Mouse (Mus musculus) liver, adult 2 months (tissue): ENCODE data around the gene Sort1. TPM values are rescaled to one million over a fixed set of nuclear protein-coding genes. Genes with fewer than 3 reads are reported as not detected.

ENCODE experiments used
- DNase-seq: peaks from one replicate; pipeline ENCODE4 v3.0.0-alpha.2; 2011; ENCODE audit warnings: low read depth, low spot score; ENCODE audit errors: extremely low read depth
- H3K27ac ChIP-seq: fragments of 200-500 bp; replicated peaks from 2 replicates; pipeline ENCODE4 v1.5.1; 2012; ENCODE audit warnings: low read depth, mild to moderate bottlenecking, control low read depth, inconsistent platforms, low read length; ENCODE audit not compliant: insufficient read depth
- H3K27me3 ChIP-seq: fragments of 200-500 bp; 2 replicates; pipeline ENCODE4 v1.6.1; 2012; ENCODE audit warnings: mild to moderate bottlenecking, moderate library complexity, low read length, inconsistent platforms; ENCODE audit not compliant: control insufficient read depth, insufficient read depth
- H3K36me3 ChIP-seq: fragments of 200-500 bp; 2 replicates; pipeline ENCODE4 v1.6.1; 2012; ENCODE audit warnings: low read length, inconsistent platforms; ENCODE audit not compliant: control insufficient read depth, insufficient read depth
- H3K4me1 ChIP-seq: fragments of 200-500 bp; 2 replicates; pipeline ENCODE4 v1.6.1; 2011; ENCODE audit warnings: low read length; ENCODE audit not compliant: control insufficient read depth, insufficient read depth
- H3K4me3 ChIP-seq: fragments of 200-500 bp; 2 replicates; pipeline ENCODE4 v1.5.1; 2011; ENCODE audit warnings: low read depth, mild to moderate bottlenecking, control low read depth, low read length, moderate library complexity; ENCODE audit not compliant: insufficient read depth
- H3K79me2 ChIP-seq: fragments of 200-500 bp; 2 replicates; pipeline ENCODE4 v1.6.1; 2012; ENCODE audit warnings: inconsistent platforms, mild to moderate bottlenecking, low read length, moderate library complexity; ENCODE audit not compliant: control insufficient read depth, insufficient read depth
- H3K9ac ChIP-seq: fragments of 200-500 bp; 2 replicates; pipeline ENCODE4 v1.6.1; 2012; ENCODE audit warnings: low read depth, mild to moderate bottlenecking, control low read depth, inconsistent platforms, low read length
- CTCF ChIP-seq: fragments of 200-500 bp; IDR thresholded peaks from 2 replicates; pipeline ENCODE4 v1.5.1; 2011; ENCODE audit warnings: low read depth, low read length, control low read depth
- POLR2A ChIP-seq: fragments of 200-500 bp; IDR thresholded peaks from 2 replicates; pipeline ENCODE4 v1.6.1; 2011; ENCODE audit warnings: low read length, control low read depth; ENCODE audit not compliant: insufficient read depth; ENCODE audit errors: extremely low read depth
- WGBS: fragments of 180-500 bp; shearing (Covaris S2); methylation state at CpG from one replicate; pipeline ENCODE4 v1.1.7; 2018; 5-methylcytosine and 5-hydroxymethylcytosine counted together
- polyA plus RNA-seq: library from polyadenylated mRNA; depleted of rRNA; stranded (reverse); fragments of >200 nt; gene quantifications from 2 replicates; pipeline ENCODE4 v1.2.3, GENCODE M21; 2012
- total RNA-seq: library from RNA; depleted of rRNA; stranded (reverse); fragments of >200 nt; gene quantifications from 2 replicates; pipeline ENCODE4 v1.2.3, GENCODE M21; 2014

The Sort1 gene
- total and polyA plus RNA-seq, 2 experiments, result 6.5 to 8.3 TPM

DNA sequence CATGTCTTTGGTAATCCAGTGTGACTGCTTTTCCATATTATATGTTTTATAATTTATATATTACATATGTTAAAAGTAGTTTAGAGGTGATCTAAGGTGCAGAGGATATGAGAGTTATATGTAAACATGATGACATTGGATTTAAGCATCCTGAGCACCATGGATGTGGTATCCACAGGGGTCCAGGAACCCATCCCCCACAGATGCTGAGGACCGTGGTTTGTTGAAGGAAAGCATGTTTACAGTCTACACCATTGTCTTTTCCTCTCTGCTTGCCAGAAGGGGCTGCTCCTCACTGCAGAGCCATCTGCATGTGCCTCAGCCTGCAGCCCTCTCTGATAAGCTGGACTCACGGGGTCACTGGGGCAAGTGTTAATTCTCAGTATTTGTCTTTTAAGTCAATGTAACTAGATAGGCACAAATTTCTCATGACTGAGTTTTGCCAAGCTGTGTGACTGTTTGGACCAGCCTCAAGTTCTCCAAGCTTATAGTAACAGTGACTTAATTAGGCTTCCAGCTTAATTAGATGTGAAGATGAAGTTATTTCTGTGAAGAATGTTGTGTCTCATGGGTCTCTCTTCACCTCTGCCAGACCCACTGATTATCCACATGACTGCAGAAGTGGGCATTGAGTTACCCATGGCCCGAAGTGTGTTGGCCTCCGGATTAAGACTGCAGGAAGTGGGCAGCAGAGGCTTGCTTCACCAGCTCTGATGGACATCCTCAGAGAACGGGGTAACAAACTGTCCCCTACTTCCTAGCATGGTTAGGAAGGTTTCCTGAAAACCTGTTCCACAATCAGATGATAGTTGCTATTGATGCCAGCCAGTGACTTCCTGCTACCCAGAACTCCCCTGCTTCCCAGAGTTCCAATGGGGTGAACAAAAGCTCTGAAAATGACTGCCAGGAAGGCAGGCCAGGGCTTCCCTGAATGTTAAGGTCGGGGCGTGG, 14.0 kb downstream of the Sort1 start:
- H3K79me2 ChIP-seq, result peaks cover 6% of the 10 kb centered on the region; the same call in 1 of the 2 replicates
- 27% methylated on average over 7 of the region's 7 CpGs for WGBS
- no peaks in the 10 kb centered on the region for H3K36me3 ChIP-seq
- DNase-seq, result peak; percentile 48
- peak overlapping the region; percentile 42 for H3K27ac ChIP-seq
- no peaks in the 10 kb centered on the region for H3K27me3 ChIP-seq
- H3K9ac ChIP-seq, result no peak overlapping the region
- H3K4me1 ChIP-seq, result peaks cover 27% of the 10 kb centered on the region
- TF ChIP-seq POLR2A, result no peak
- TF ChIP-seq CTCF, result 0 out of 2 replicates have a peak, but pooled peaks have one; percentile 0
- no peak overlapping the region for H3K4me3 ChIP-seq

DNA sequence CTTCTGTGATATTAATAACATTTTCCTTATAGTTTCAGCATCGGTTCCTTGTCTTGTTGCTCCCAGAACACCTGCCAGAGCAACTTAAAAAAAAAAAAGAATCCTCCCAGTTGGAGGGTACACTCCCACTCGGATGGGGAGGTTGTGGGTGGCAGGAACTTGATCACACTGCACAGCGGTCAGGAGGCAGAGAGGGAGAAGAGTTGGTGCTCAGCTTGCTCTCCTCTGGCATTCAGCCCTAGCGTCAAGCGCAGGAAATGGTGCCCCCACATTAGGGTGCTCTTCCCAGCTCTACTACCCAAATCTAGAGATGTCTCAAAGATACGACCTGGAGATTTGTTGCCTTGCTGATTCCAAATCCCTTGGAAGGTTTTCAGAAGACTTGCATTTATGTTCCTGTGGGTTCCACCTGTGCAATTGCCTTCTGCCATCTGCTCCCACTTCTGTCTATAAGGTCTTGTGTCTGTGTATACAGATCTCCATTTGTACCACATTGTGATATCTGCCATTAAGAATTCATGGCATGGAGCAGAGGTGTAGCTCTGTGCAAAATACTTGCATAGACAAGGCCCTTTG, 16.7 kb downstream of the Sort1 start:
- Histone ChIP-seq H3K27ac (no peak overlapping the region), H3K4me1 (peaks cover 27% of the 10 kb centered on the region), H3K27me3 (no peaks in the 10 kb centered on the region), H3K4me3 (no peak overlapping the region), H3K36me3 (no peaks in the 10 kb centered on the region), H3K79me2 (peaks cover 8% of the 10 kb centered on the region; the same call in 1 of the 2 replicates), H3K9ac (no peak overlapping the region)
- TF ChIP-seq POLR2A, result no peak
- no peak for TF ChIP-seq CTCF
- no peak for DNase-seq
- 74% methylated on average over 6 of the region's 6 CpGs for WGBS

DNA sequence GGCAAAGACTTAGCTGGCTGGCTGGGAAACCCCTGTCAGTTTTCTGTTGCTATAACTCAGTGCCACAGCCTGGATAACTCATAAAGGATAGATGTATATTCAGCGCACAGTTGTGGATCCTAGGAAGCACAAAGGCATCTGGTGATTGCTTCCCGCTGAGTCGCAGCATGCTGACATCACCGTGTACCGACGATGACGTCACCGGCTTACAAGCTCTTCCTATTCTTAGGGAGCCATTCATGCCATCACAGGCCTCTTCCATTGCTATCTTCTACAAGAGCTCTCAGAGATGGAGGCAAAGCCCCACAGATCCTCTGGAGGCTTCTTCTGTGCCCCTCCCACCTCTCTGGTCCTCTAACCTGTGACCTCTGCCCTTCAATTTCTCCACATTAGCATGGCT, 19.8 kb downstream of the Sort1 start:
- Histone ChIP-seq H3K79me2 (peaks cover 8% of the 10 kb centered on the region; the same call in 1 of the 2 replicates), H3K36me3 (no peaks in the 10 kb centered on the region), H3K27me3 (no peaks in the 10 kb centered on the region), H3K4me3 (no peak overlapping the region), H3K9ac (no peak overlapping the region), H3K27ac (no peak overlapping the region), H3K4me1 (peaks cover 3% of the 10 kb centered on the region)
- WGBS, result 92% methylated on average over 8 of the region's 8 CpGs
- no peak for DNase-seq
- TF ChIP-seq CTCF (no peak), POLR2A (no peak)

DNA sequence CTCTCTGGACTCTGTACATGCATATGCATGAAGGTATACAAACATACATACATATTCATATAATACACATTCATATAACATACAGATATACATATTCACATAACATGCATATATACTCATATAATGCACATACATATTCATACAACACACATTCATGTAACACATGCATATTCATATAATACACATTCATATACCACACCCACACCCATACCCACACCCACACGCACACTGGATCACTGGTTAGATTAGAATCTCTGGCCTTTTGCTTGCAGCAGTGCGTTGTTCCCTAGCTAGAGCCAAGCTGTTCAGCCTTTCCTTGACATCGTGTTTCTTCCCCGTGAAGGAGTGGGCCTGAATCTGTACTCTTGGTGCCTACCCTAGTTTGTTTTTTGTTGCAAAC, 20.9 kb downstream of the Sort1 start:
- Histone ChIP-seq H3K9ac (no peak overlapping the region), H3K79me2 (peaks cover 8% of the 10 kb centered on the region; the same call in 1 of the 2 replicates), H3K4me3 (no peak overlapping the region), H3K27me3 (no peaks in the 10 kb centered on the region), H3K4me1 (peaks cover under 1% of the 10 kb centered on the region; the same call in 1 of the 2 replicates), H3K36me3 (no peaks in the 10 kb centered on the region), H3K27ac (no peak overlapping the region)
- TF ChIP-seq POLR2A, result no peak
- no peak for TF ChIP-seq CTCF
- no peak for DNase-seq
- 89% methylated on average over 4 of the region's 4 CpGs for WGBS

DNA sequence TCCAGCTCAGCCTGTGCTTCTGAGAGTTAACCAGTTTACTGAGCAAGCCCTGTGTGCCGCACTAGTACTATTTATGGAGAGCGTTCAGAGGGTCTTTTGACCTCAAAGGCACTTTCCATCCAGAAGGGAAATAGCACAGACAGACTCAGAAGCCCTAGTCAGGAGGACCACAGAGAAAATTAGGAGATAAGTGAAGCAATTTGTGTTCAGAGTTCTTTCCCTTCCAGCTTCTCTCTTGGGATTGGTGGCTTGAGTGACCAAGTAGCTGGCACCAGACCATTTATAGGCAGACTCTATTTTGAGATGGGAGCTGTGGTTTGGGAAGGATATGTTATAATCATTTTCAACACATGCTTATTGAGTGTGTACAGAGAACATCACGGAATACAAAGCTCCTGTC, 22.5 kb downstream of the Sort1 start:
- Histone ChIP-seq H3K4me1 (peaks cover 4% of the 10 kb centered on the region; the same call in 1 of the 2 replicates), H3K27ac (no peak overlapping the region), H3K9ac (no peak overlapping the region), H3K79me2 (peaks cover 5% of the 10 kb centered on the region; the same call in 1 of the 2 replicates), H3K27me3 (no peaks in the 10 kb centered on the region), H3K4me3 (no peak overlapping the region), H3K36me3 (no peaks in the 10 kb centered on the region)
- TF ChIP-seq CTCF (no peak), POLR2A (no peak)
- no peak for DNase-seq
- WGBS, result 77% methylated on average over 3 of the region's 3 CpGs

DNA sequence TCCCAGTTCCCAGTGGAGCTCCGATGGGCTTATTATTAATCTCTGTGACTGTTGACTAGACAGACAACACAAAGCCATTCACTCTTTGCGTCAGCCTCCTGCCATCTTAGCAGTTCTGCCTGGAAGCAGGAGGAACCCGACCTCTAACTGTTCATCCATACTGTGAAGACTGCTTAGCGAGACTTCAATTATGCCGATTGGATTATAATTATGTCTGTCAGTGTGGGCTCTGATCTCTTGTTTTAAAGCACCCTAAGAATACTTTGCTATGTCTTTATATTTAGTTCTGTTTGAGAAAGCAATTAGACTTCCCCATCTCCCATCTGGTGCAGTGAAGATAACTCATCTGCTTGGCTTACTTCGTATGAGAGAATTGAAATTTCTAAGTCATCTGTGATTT, 23.6 kb downstream of the Sort1 start:
- Histone ChIP-seq H3K27ac (no peak overlapping the region), H3K4me1 (peaks cover 8% of the 10 kb centered on the region), H3K79me2 (peaks cover 5% of the 10 kb centered on the region; the same call in 1 of the 2 replicates), H3K9ac (no peak overlapping the region), H3K36me3 (no peaks in the 10 kb centered on the region), H3K27me3 (no peaks in the 10 kb centered on the region), H3K4me3 (no peak overlapping the region)
- TF ChIP-seq POLR2A, result no peak
- TF ChIP-seq CTCF, result no peak
- WGBS, result 94% methylated on average over 6 of the region's 6 CpGs
- no peak for DNase-seq
